Mouse (Mus musculus) c-Kit-positive CD71-positive TER-119-positive erythroid progenitor cells, embryonic 14.5 days (primary cell): ENCODE results near the gene Tmem30c.

ENCODE experiments used
- DNase-seq: peaks from one replicate; pipeline ENCODE4 v3.0.0-alpha.2; 2013; ENCODE audit warnings: low spot score

Gene Tmem30c

DNA sequence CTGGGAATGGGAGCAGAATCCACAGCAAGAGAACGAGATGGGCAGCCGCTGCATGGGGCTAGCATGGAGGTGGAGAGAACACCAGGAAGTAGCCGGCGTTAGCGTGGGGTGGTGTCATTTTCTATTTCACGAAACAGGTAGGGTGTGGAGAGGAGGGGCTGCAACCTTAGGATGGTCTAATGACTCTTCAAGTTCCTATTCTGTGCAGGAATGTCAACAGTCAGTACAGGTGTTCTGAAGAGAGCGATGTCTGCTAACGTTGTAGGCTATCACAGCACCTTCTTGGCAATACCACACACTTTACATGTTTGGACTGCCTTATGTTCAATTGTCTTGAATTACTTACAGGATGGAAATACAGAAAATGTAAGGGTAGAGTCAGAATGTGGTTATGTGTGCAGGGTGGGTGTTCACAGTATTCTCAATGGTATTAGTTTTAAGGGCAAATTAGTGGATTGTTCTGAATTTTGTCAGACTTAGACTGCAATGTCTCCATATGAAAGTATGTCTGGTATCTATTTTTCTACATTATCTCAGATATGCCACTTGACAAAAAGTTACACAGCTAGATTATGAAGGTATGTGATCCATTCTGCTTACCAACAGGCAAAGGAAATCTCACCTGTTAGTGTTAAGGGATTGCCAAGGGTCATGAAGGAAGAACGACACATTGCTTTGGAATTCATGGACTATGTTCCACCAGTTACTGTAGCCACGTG lies 2.7 kb upstream of the Tmem30c start:
- DNase-seq, result no peak

GRCm38 (mm10) chr16:57292296-57292695 lies 369 bp downstream of the Tmem30c start:
- no peak for DNase-seq

GRCm38 (mm10) chr16:57291696-57292095 lies 969 bp downstream of the Tmem30c start:
- DNase-seq, result no peak

DNA sequence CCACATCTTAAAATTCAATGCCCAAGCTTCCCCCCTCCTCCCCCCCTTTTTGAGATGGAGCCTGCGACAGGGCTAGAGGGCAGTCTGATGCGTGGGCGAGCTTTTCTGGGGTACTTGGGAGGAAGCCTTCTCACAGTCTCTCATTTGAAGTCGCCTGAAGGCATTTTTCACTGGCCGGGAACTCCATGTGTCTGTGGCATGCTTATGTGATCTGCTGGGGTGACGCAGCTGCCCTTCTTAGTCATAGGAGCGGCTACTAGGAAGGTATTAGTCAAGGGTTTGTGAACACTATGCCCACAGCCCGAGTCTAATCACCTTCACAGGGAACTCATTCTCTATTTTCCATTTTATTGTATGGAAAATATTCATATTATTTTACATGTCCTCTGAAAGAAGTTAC lies 11.2 kb downstream of the Tmem30c start:
- no peak for DNase-seq

DNA sequence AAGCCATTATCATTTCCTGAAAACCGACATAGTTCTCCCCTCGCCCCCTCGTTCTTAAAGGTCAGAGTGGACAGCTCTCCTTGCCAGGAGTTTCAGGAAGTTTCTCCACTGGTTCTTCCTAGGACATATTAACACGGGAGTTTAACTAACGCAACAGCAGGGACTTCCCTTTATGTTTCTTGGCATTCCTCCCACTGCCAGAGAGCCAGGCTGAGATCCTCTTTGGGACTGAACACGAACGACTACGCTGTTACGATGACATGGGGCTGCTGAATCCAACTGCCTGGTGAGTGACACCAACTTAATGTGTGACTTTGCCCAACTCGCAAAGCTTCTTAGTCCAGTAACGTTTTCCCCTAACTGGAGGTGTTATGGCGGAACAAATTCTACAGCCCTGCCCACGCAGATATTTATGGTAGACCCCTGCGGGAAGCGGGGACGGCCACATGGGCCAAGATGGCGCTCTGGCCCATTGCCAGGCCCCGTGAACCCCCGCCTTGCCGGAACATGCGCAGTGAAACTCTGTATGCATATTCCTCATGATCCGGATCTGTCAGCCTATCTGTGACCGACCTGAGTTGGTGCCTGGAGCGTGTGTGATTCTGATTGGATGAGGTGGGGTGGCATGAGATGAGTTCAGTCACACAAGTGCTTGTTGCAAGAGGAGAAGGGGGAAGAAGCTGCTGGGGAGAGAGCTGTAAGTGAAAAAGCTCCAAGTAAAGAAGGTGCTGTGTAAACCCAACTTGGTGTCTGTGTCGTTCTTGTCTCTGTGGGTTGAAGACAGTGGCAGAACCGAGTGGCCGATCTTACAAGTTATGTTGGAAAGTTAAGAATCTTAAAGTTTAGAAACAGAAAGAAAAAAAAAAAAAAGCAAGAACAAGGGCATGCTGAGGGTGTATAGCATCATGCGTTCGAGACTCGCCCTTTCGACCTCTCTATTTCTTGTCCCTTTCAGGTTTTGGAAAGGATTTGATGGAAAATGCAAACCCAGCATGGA lies 12.1 kb downstream of the Tmem30c start:
- no peak for DNase-seq

DNA sequence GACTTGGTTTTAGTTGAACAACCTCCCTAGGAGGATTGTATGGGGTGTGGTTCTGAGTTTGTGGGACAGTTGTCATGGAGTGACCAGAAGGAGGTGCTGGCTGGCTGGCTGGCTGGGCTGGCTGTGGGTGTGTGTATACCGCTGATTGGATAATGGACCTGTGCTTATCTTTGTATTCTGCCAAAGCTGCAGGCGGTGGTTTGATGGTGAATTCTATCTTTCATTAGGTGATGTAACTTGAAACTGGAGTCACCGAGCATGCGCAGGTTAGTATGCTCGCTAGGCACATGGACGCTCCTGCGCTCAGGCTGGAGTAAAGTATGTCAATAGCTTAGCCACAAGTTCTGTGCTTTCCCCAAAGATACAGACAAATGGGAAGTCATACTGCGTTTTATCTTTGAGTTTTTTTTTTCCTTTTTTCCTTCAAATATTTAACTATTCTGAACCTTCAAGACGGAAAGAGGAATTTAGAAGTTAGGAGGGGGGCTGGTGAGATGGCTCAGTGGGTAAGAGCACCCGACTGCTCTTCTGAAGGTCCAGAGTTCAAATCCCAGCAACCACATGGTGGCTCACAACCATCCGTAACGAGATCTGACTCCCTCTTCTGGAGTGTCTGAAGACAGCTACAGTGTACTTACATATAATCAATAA lies 13.6 kb downstream of the Tmem30c start:
- no peak for DNase-seq

- no peak for DNase-seq
Observed at GRCm38 (mm10) chr16:57269751-57270150, 22.9 kb downstream of the Tmem30c start.

- no peak for DNase-seq
Observed at GRCm38 (mm10) chr16:57268058-57268841, 24.4 kb downstream of the Tmem30c start.

DNA sequence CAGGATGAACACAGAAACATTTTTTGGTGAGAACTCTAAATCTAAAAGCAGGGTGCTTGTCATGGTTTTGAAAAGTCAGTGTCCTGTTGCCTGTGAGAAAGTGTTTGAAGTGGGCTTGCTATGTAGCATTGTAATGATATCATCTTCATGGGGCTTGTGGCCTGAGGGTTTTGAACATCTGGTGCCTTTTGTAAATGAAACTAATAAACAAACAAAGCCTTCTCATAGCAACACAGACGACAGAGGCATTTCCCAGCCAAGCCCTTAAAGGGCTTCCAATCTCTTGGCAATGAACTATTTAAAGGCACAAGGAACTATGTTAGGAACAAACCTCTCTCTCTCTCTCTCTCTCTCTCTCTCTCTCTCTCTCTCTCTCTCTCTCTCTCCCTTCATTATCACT lies 25.6 kb downstream of the Tmem30c start:
- DNase-seq, result no peak

GRCm38 (mm10) chr16:57260152-57260551 lies 32.5 kb downstream of the Tmem30c start:
- DNase-seq, result no peak

DNA sequence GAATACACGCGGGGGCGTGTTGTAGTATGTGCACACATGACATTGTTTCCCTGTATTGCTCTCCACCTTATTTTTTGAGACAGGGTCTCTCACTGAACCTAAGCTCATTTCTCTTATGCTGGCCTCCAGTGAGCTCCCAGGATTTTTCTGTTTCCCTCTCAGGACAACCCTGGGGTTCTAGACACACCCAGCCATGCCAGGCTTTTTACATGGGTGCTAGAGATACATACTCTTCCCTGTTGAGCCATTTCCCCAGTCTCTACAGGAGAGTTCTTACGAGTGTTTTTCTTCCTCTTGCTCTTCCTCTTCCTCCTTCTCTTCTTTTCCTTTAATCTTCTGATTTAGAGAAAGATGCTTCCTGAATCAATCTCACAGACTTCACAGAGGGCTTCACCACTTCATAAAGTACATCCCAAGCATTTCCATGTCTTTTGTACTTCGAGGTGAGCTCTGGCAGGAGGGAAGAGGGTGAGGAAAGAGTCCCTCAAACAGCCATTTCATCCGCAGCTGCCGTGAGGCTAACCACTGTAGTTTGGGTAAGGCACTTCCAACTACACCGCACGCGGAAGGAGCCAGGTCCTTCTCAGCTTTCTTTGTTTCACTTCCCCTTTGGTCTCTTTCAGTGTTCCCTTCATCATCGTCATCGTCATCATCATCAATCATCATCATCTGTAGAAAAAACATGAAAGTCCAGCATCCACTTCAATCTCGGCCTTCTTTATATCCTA lies 33.1 kb downstream of the Tmem30c start:
- DNase-seq, result no peak

- no peak for DNase-seq
Observed at GRCm38 (mm10) chr16:57251589-57252421, 40.9 kb downstream of the Tmem30c start.

- DNase-seq, result no peak
Observed at GRCm38 (mm10) chr16:57250991-57251390, 41.7 kb downstream of the Tmem30c start.

DNA sequence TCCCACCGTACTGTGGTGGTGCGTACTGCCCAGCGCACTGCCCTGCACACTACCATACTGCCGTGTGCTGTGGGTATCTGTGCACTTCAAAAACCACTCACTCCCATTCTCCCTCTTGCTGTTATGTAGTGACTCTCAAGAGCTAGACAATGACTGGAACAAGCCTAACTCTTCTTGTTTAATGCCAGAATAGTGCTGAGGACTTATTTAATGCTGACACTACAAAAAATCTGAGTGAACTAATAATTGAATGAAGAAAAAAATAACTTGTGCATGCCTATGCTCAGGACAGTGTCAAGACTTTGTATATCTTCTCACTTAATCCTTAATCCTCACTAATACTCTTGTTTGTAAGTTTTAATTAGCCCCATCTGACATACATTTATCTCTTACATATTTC lies 45.2 kb downstream of the Tmem30c start:
- DNase-seq, result no peak

DNA sequence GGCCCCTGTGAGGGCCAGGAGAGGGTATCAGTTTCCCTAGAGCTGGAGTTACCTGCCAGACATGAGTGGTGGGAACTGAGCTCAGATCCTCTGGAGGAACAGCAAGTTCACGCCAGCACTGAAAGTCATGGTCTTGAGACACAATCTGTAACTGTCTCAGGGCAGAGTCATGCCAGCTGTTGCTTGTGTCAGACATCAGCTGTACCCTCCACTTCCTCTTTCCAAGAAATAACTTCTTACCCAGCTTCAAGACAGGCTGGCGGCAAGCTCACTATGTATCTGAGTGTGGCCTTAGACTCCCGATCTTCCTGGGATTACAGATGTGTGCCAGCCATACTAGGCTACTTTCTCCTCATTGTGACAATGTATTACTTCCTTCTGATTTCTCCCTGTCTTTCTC lies 46.1 kb downstream of the Tmem30c start:
- DNase-seq, result no peak

- DNase-seq, result peak; percentile 37
Observed at GRCm38 (mm10) chr16:57243858-57244248, 48.8 kb downstream of the Tmem30c start.

DNA sequence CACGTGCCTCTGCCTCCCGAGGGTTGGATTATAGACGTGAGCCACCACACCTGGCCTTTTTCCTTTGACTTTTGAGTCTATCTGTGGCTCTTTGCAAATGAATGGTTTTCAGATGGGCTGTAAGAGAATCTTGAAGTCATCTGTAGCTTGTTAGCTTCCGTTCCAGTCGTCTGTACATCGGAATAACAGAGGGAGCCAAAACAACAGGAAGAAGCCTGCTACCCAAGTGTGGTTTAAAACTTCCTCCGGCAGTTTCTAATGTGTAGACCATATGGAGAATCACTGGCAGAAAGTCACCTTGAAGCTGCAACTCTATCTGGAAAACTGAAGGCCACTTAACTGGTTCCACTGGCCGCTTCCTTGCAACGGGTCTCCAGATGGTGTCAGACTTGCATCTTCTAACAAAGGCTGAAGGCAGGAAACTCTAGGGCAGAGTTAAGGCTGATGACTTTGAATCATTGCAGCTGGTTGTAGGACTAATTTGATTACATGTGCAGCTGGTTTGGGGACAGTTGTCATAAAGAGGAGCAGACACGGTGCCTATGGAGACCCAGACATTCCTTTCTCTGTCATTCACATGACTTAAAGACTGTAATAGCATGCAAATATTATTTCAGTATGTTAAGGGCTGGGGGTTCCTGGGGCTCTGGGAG lies 49.3 kb downstream of the Tmem30c start:
- no peak for DNase-seq

DNA sequence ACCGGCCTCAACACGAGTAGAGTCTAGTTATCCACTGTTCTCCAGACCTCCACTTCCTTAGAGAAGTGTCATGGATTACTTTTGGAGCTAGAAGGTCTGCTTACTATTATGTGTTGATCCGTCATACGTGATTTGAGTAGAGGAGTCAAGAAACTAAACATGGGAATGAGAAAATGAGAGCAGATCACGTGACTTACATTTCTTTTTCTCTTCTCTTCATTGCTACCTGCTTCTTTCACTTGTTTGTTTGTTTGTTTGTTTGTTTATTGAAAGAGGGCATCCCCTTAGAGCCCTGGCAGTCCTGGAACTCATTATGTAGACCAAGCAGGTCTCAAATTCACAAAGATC lies 49.8 kb downstream of the Tmem30c start:
- no peak for DNase-seq

GRCm38 (mm10) chr16:57235871-57236510 lies 56.7 kb downstream of the Tmem30c start:
- no peak for DNase-seq
